Mouse (Mus musculus) mammary gland, adult 2 months (tissue): ENCODE data around the gene Olfr893. TPM values are rescaled to one million over a fixed set of nuclear protein-coding genes. Genes with fewer than 3 reads are reported as not detected.

Source experiments
- polyA plus RNA-seq: library from polyadenylated mRNA; depleted of rRNA; stranded (reverse); fragments of >200 nt; gene quantifications from 2 replicates; pipeline ENCODE4 v1.2.3, GENCODE M21; 2012; ENCODE audit warnings: low replicate concordance; rRNA removed

Olfr893 gene
- not detected in 2 replicates for polyA plus RNA-seq

DNA sequence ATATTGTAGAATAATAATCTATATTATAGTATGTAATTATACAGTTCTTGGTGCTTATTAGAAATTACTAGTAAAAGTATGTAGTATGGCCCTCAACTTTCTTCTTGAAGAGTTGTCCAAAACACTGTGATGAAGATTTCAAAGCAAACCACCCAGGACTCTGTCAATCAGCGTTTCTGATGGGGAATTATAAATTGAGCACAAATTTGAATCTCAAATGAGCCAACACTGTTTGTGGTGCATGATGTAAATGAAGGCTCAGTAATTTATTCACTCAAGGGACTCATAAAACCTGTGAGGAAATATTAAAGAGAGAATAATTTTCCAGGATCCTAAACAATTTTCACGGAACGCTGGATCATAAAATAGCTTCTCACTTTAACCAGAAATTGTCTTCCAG is at the start of gene Olfr893:
Gene Olfr893 (plus strand): TSS at position 301 of the 400 bp plus-strand sequence.

DNA sequence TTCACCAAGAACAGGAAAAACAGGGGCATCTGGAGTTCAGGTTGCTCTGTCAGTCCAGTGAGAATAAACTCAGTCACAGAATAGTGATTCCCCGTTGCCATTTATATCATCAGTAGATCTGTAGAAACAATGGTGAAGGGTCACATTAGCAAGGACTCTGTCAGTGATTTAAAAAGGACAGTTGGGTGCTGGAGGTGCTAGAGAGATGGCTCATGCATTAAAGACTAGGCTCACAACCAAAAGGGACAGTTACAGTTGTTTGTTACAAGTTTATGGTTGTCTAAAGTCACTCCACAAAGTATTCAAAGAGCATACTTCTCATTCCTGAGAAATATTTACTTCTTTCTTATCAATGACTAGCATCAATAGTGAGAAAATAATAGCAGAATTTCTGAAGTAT is 27.4 kb upstream of the Olfr893 start, which contains the start of gene Olfr891:
Gene Olfr891 (minus strand): TSS at position 101 of the 400 bp plus-strand sequence.

DNA sequence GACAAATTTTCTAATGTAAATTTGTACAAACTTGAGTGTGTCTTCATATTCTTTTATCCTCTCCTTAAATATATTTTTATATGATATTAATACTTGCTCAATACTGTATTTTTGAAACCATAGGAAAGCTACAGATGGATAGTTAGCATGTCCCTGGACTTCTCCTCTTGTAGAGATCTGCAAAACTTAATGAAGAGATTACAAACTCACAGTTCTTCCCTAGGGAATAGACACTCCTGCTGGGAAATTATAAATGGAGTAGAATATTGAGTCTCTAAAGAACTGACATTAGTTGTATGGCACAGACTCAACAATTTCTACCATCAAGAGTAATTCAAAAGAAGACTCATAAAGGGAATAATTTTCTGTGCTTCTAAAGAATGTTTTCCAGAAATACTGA is 9.6 kb downstream of the Olfr893 start, which contains the start of gene Olfr894:
Gene Olfr894 (plus strand): TSS at position 301 of the 400 bp plus-strand sequence.

DNA sequence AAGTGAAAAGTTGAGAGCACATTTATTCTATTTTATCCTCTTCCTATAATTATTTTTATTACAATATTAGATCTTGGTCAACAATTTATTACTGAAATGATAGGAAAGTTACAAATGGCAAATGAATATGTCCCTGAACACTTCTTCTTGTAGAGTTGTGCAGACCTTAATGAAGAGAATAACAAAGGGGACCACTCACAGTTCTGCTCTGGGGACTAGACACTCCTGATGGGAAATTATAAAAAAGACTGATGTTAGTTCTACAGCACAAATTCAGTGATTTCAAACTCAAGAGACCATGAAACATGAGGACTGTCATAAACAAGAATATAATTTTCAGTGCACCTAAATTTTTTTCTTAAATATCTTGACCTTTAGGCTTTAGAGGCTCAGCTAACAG is 44.3 kb downstream of the Olfr893 start, which contains the start of gene Olfr143:
Gene Olfr143 (plus strand): TSS at position 301 of the 400 bp plus-strand sequence.

Other genes with a start within 250 kb of the Olfr893 start
- gene Olfr881, start 216.5 kb upstream of the Olfr893 start, polyA plus RNA-seq = not detected in 2 replicates
- not detected in 2 replicates for gene Olfr883, start 182.6 kb upstream of the Olfr893 start, polyA plus RNA-seq
- gene Olfr884, start 161.8 kb upstream of the Olfr893 start, polyA plus RNA-seq = not detected in 2 replicates
- gene Olfr885, start 147.0 kb upstream of the Olfr893 start, polyA plus RNA-seq = not detected in 2 replicates
- not detected in 2 replicates for gene Olfr887, start 124.3 kb upstream of the Olfr893 start, polyA plus RNA-seq
- gene Olfr888, start 100.2 kb upstream of the Olfr893 start, polyA plus RNA-seq = not detected in 2 replicates
- gene Olfr889, start 93.2 kb upstream of the Olfr893 start, polyA plus RNA-seq = not detected in 2 replicates
- not detected in 2 replicates for gene Olfr890, start 65.8 kb upstream of the Olfr893 start, polyA plus RNA-seq
- gene Olfr891, start 27.5 kb upstream of the Olfr893 start, polyA plus RNA-seq = not detected in 2 replicates
- not detected in 2 replicates for gene Olfr894, start 9.7 kb downstream of the Olfr893 start, polyA plus RNA-seq
- gene Olfr143, start 44.4 kb downstream of the Olfr893 start, polyA plus RNA-seq = not detected in 2 replicates
- not detected in 2 replicates for gene Olfr895, start 59.5 kb downstream of the Olfr893 start, polyA plus RNA-seq
- not detected in 2 replicates for gene Olfr896-ps1, start 82.7 kb downstream of the Olfr893 start, polyA plus RNA-seq
- not detected in 2 replicates for gene Olfr25, start 120.7 kb downstream of the Olfr893 start, polyA plus RNA-seq
- not detected in 2 replicates for gene Olfr898, start 140.0 kb downstream of the Olfr893 start, polyA plus RNA-seq
- gene Olfr250, start 158.5 kb downstream of the Olfr893 start, polyA plus RNA-seq = not detected in 2 replicates
- not detected in 2 replicates for gene Olfr251, start 168.7 kb downstream of the Olfr893 start, polyA plus RNA-seq
- gene Olfr147, start 193.3 kb downstream of the Olfr893 start, polyA plus RNA-seq = not detected in 2 replicates
- gene Olfr901, start 221.1 kb downstream of the Olfr893 start, polyA plus RNA-seq = not detected in 2 replicates
- gene Olfr902, start 239.3 kb downstream of the Olfr893 start, polyA plus RNA-seq = not detected in 2 replicates